Comparison of ENCODE assay signal across 8 mouse cellular contexts in genomic region chr5:88553271-88554085, GRCm38 (mm10). TPM values are rescaled to one million over a fixed set of nuclear protein-coding genes. Genes with fewer than 3 reads are reported as not detected.
A peak's percentile ranks its signal among the peaks of the same experiment; 100 is the strongest.
DNase-seq lines count a peak whose midpoint lies in the region; ATAC-seq and TF ChIP-seq lines count a peak whose summit lies in the region.

No protein-coding gene starts in this region.

- peak overlapping the region; percentile 98 for H3K27ac ChIP-seq in kidney, embryonic 16.5 days (ENCODE audit: low read length)
- H3K27ac ChIP-seq in forebrain, embryonic 16.5 days (ENCODE audit: low read length) = peak overlapping the region; percentile 91

- TF ChIP-seq CTCF in Patski (IDR thresholded peaks at IDR 0.05) = no peak

- in situ Hi-C loops in Patski (cut with MboI; ENCODE audit: low pct_unique_long_range_greater_than_20kb) = loop anchor here (25.0 kb wide), 2 partner anchors 934 to 1741 kb away; partner anchors contain the start of gene Ythdc1

- no peaks in the 10 kb centered on the region for H3K9me3 ChIP-seq in kidney, embryonic 16.5 days (ENCODE audit: low read length)
- H3K9me3 ChIP-seq in forebrain, embryonic 16.5 days (ENCODE audit: control insufficient read depth, low read length) = no peaks in the 10 kb centered on the region

- no peak for DNase-seq in kidney, postnatal 4 days
- DNase-seq in Patski (ENCODE audit: low read depth, low spot score) = no peak
- no peak for DNase-seq in urinary bladder, adult 2 months (ENCODE audit: low spot score)
- no peak for DNase-seq in yolk sac, embryonic 10.5 days (ENCODE audit: low spot score)
- no peak for DNase-seq in spleen, postnatal 10 days (ENCODE audit: low spot score in 2 of 2)

- peak overlapping the region; percentile 72 for H3K4me3 ChIP-seq in kidney, embryonic 16.5 days (ENCODE audit: low read length)
- peak overlapping the region; percentile 94 for H3K4me3 ChIP-seq in forebrain, embryonic 16.5 days (replicated peaks; ENCODE audit: low read length)

- CTCF ChIA-PET in Patski (lab: Charles Lee) = interaction anchor here (0.6 to 2.2 kb wide), 5 partner anchors 9 to 329 kb away, joined by 3 to 11 read pairs (median 4); partner anchors contain the start of gene Rufy3

- peak overlapping the region; percentile 61 for H3K4me2 ChIP-seq in kidney, embryonic 16.5 days (replicated peaks; ENCODE audit: low read depth, low read length)
- peak overlapping the region; percentile 59 for H3K4me2 ChIP-seq in forebrain, embryonic 16.5 days (ENCODE audit: low read length)

- WGBS in kidney, embryonic 16.5 days = 8% methylated on average over 29 of the region's 29 CpGs
- 7% methylated on average over 29 of the region's 29 CpGs for WGBS in forebrain, embryonic 16.5 days

- POLR2A ChIA-PET in Patski (lab: Charles Lee) = interaction anchor here (0.6 to 2.9 kb wide), 4 partner anchors 8 to 102 kb away, joined by 4 to 23 read pairs (median 8); partner anchors contain the start of gene Rufy3

- ATAC-seq in kidney, embryonic 16.5 days (ENCODE audit: low FRiP score, low TSS enrichment) = peak; percentile 67
- ATAC-seq in Patski = peak; percentile 66
- peak; percentile 69 for ATAC-seq in forebrain, embryonic 16.5 days
- peak; percentile 50 for ATAC-seq in megakaryocyte, adult 5-6 weeks (ENCODE audit: poor library complexity, severe bottlenecking)

- peaks cover 16% of the 10 kb centered on the region for H3K4me1 ChIP-seq in kidney, embryonic 16.5 days (ENCODE audit: insufficient read depth, low read length)
- H3K4me1 ChIP-seq in forebrain, embryonic 16.5 days (replicated peaks; ENCODE audit: control insufficient read depth, insufficient read depth, low read length) = peaks cover 22% of the 10 kb centered on the region

- H3K27me3 ChIP-seq in kidney, embryonic 16.5 days (ENCODE audit: insufficient read depth, low read length) = no peaks in the 10 kb centered on the region
- no peaks in the 10 kb centered on the region for H3K27me3 ChIP-seq in Patski
- no peaks in the 10 kb centered on the region for H3K27me3 ChIP-seq in forebrain, embryonic 16.5 days (replicated peaks; ENCODE audit: control insufficient read depth, insufficient read depth, low read length)

- H3K36me3 ChIP-seq in kidney, embryonic 16.5 days (ENCODE audit: insufficient read depth, low read length) = peaks cover 8% of the 10 kb centered on the region; the same call in 1 of the 2 replicates
- no peaks in the 10 kb centered on the region for H3K36me3 ChIP-seq in forebrain, embryonic 16.5 days (ENCODE audit: control insufficient read depth, insufficient read depth)

- H3K9ac ChIP-seq in kidney, embryonic 16.5 days (replicated peaks; ENCODE audit: low read length) = peak overlapping the region; percentile 83
- H3K9ac ChIP-seq in forebrain, embryonic 16.5 days (replicated peaks; ENCODE audit: low read depth, low read length) = peak overlapping the region; percentile 70

RNA-seq across cellular contexts. Expression of gene Utp3, which starts 0.8 kb away (rescaled TPM):
- polyA plus RNA-seq in kidney, embryonic 16.5 days (2015; fragmentation: Nextera tagmentation; extraction: Ambion mirVana) = 73.1 and 78.0 TPM in 2 replicates
- 78.9 TPM for polyA plus RNA-seq in Patski (2021)
- 50.8 and 55.0 TPM in 2 replicates for polyA plus RNA-seq in forebrain, embryonic 16.5 days (2015; fragmentation: Nextera tagmentation; extraction: Ambion mirVana)
- 74.1 and 86.4 TPM in 2 replicates for total RNA-seq in megakaryocyte, adult 5-6 weeks (2015)
- 56.8 and 60.0 TPM in 2 replicates for total RNA-seq in megakaryocyte, adult 5-6 weeks (2017)
- 36.2 and 45.2 TPM in 2 replicates for polyA plus RNA-seq in urinary bladder, adult 2 months (2012; rRNA removed)

RNA-seq across cellular contexts. Expression of gene Rufy3, which starts 11.4 kb away (rescaled TPM):
- 15.3 and 16.8 TPM in 2 replicates for polyA plus RNA-seq in kidney, embryonic 16.5 days (2015; fragmentation: Nextera tagmentation; extraction: Ambion mirVana)
- polyA plus RNA-seq in Patski (2021) = 17.4 TPM
- 248 and 258 TPM in 2 replicates for polyA plus RNA-seq in forebrain, embryonic 16.5 days (2015; fragmentation: Nextera tagmentation; extraction: Ambion mirVana)
- total RNA-seq in megakaryocyte, adult 5-6 weeks (2015) = 10.3 and 12.2 TPM in 2 replicates
- 17.7 and 20.7 TPM in 2 replicates for total RNA-seq in megakaryocyte, adult 5-6 weeks (2017)
- polyA plus RNA-seq in urinary bladder, adult 2 months (2012; rRNA removed) = 21.6 and 23.3 TPM in 2 replicates

RNA-seq across cellular contexts. Expression of gene Jchain, which starts 25.8 kb away (rescaled TPM):
- polyA plus RNA-seq in kidney, embryonic 16.5 days (2015; fragmentation: Nextera tagmentation; extraction: Ambion mirVana) = 0.11 and 0.17 TPM in 2 replicates
- polyA plus RNA-seq in Patski (2021) = 0.23 TPM
- polyA plus RNA-seq in forebrain, embryonic 16.5 days (2015; fragmentation: Nextera tagmentation; extraction: Ambion mirVana) = 0.11 and 0.58 TPM in 2 replicates
- 14.6 and 57.2 TPM in 2 replicates for total RNA-seq in megakaryocyte, adult 5-6 weeks (2015)
- 9.2 and 29.6 TPM in 2 replicates for total RNA-seq in megakaryocyte, adult 5-6 weeks (2017)
- 1.0 and 1.3 TPM in 2 replicates for polyA plus RNA-seq in urinary bladder, adult 2 months (2012; rRNA removed)

Comparison
In these comparisons a context has a peak if more than half of its experiments do, and no peak if none do; other contexts are left out.
1. RNA of gene Rufy3, which starts 11.4 kb away (polyA plus RNA-seq): 248 to 258 TPM in forebrain, embryonic 16.5 days; 21.6 to 23.3 TPM in urinary bladder, adult 2 months, 17.4 TPM in Patski (single experiment) and 15.3 to 16.8 TPM in kidney, embryonic 16.5 days; every median in the first group is over 10 times any median in the second.
2. Peak in every context shown above with its lines, with median percentiles within 50 percentile points of each other: ATAC-seq.